Mouse (Mus musculus): ENCODE data around the gene Cant1. TPM values are rescaled to one million over a fixed set of nuclear protein-coding genes. Genes with fewer than 3 reads are reported as not detected.

The Cant1 gene
- total and polyA plus RNA-seq, 3 experiments: 26.0 to 145 (median 34.4) TPM

DNA sequence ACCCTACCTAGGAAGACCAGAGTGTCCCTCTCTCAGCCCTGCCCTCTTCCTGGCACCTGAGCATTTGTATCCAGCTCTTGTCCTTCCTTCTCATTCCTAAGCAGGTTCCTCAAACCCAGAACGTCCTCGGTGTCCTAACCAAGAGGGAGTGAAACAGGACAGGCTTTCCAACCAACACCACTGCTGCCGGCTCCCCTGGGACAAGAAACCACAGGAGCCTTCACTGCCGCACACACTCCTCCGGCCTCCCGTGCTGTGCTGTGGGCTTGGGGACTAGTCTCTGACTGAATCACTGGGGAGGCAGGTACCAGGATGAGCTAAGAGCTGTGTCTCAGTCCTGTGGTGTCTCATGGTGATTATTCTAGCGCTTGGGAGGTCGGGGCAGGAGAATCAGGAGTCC is 49.2 kb downstream of the Cant1 start:
- Histone ChIP-seq H3K27ac (ENCODE audit: control insufficient read depth, low read depth, low read length) (no peak overlapping the region), H3K79me2 (ENCODE audit: control insufficient read depth, insufficient read depth, low read length, poor library complexity) (no peaks in the 10 kb centered on the region), H3K9me3 (replicated peaks; ENCODE audit: insufficient read depth, low read length) (no peaks in the 10 kb centered on the region), H3K36me3 (ENCODE audit: control insufficient read depth in 1 of 2, insufficient read depth in 2 of 2, low read length in 2 of 2) (no peaks in the 10 kb centered on the region), H3K27me3 (ENCODE audit: control insufficient read depth in 1 of 2, insufficient read depth in 2 of 2, low read length in 2 of 2) (peaks cover 0 to 5% of the 10 kb centered on the region in 2 experiments; a peak in 2 of 4 replicates), H3K9ac (ENCODE audit: control insufficient read depth, low read depth, low read length, poor library complexity, severe bottlenecking) (no peak overlapping the region), H3K4me3 (ENCODE audit: control insufficient read depth in 1 of 2, insufficient read depth in 1 of 2, low read depth in 2 of 2, low read length in 2 of 2) (no peak overlapping the region), H3K4me1 (ENCODE audit: control insufficient read depth in 1 of 2, insufficient read depth in 2 of 2, low read length in 2 of 2) (no peaks in the 10 kb centered on the region)
- DNase-seq (ENCODE audit: low read depth, low spot score): no peak
- TF ChIP-seq TCF12 (IDR thresholded peaks at IDR 0.05; ENCODE audit: low read depth, low read length): no peak
- no peak for TF ChIP-seq GATA1 (IDR thresholded peaks at IDR 0.05; ENCODE audit: low read depth, low read length)
- no peak for TF ChIP-seq MXI1 (IDR thresholded peaks at IDR 0.05; ENCODE audit: low read depth, low read length)
- no peak for TF ChIP-seq RAD21 (IDR thresholded peaks at IDR 0.05; ENCODE audit: low read depth, low read length)
- TF ChIP-seq MYB (IDR thresholded peaks at IDR 0.05; ENCODE audit: low read depth, low read length): no peak

DNA sequence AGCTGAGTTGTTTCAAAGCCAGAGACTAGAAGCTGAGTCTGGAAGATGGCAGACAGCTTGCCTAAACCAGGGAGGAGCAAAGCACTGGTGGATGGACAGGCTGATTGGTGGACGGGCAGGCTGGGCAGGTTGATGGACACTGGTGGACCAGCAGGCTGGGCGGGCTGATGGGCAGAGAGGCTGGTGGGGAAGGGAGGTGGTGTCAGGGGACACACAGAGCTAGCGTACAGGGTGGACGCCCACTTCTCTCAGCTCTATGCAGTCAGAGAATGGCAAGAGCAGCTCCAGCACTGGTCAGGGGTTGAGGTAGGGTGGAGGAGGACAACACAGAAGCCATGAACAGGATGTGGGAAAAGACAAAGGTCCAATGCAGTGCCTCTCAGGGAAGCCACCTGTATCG is 49.6 kb downstream of the Cant1 start:
- no peak overlapping the region for H3K27ac ChIP-seq (ENCODE audit: control insufficient read depth, low read depth, low read length)

DNA sequence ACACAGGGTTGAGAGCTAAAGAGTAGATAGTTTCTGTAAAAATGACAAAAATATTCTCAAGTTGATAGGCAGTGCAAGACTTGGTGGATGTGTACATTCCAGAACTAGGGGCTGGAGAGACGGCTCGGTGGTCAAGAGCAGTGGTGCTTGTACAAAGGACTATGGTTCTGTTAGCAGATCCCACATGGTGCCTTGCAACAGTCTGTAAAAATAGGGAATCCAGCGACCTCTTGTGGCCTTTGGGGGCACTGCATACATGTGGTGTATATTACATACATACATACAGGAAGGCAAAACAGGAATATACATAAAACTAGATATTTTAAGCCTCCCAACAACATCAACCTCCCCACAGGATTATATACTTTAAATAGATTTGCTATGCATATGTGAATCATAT is 50.6 kb downstream of the Cant1 start:
- no peak overlapping the region for H3K9ac ChIP-seq (ENCODE audit: control insufficient read depth, low read depth, low read length, poor library complexity, severe bottlenecking)
- no peaks in the 10 kb centered on the region for H3K79me2 ChIP-seq (ENCODE audit: control insufficient read depth, insufficient read depth, low read length, poor library complexity)
- H3K4me3 ChIP-seq (ENCODE audit: control insufficient read depth in 1 of 2, insufficient read depth in 1 of 2, low read depth in 2 of 2, low read length in 2 of 2): no peak overlapping the region
- no peaks in the 10 kb centered on the region for H3K9me3 ChIP-seq (replicated peaks; ENCODE audit: insufficient read depth, low read length)
- no peak overlapping the region for H3K27ac ChIP-seq (ENCODE audit: control insufficient read depth, low read depth, low read length)
- no peaks in the 10 kb centered on the region for H3K36me3 ChIP-seq (ENCODE audit: control insufficient read depth in 1 of 2, insufficient read depth in 2 of 2, low read length in 2 of 2)
- H3K4me1 ChIP-seq (ENCODE audit: control insufficient read depth in 1 of 2, insufficient read depth in 2 of 2, low read length in 2 of 2): no peaks in the 10 kb centered on the region
- no peak for TF ChIP-seq MYC (IDR thresholded peaks at IDR 0.05; ENCODE audit: low read depth, low read length)
- TF ChIP-seq RAD21 (IDR thresholded peaks at IDR 0.05; ENCODE audit: low read depth, low read length): peak; percentile 53
- no peak for TF ChIP-seq GABPA (IDR thresholded peaks at IDR 0.05; ENCODE audit: low read depth, low read length)
- TF ChIP-seq TCF12 (IDR thresholded peaks at IDR 0.05; ENCODE audit: low read depth, low read length): no peak
- TF ChIP-seq MAZ (IDR thresholded peaks at IDR 0.05; ENCODE audit: low read depth, low read length): no peak
- TF ChIP-seq CTCF (IDR thresholded peaks at IDR 0.05 in 2 of 3, conservative IDR thresholded peaks at IDR 0.05 in 1 of 3; ENCODE audit: control insufficient read depth in 1 of 3, insufficient read depth in 1 of 3, low read depth in 2 of 3, low read length in 3 of 3, poor library complexity in 1 of 3, severe bottlenecking in 1 of 3): peak; percentile 30 to 59 (median 57); a peak in 5 of 6 replicates
- no peak for TF ChIP-seq ZMIZ1 (IDR thresholded peaks at IDR 0.05; ENCODE audit: low read depth, low read length)
- TF ChIP-seq SIN3A (IDR thresholded peaks at IDR 0.05; ENCODE audit: low read length): no peak
- peak; percentile 30; the same call in 1 of the 2 replicates for TF ChIP-seq SMC3 (IDR thresholded peaks at IDR 0.05; ENCODE audit: low read depth, low read length)
- peak; percentile 63 for DNase-seq (ENCODE audit: low read depth, low spot score)
- H3K27me3 ChIP-seq (ENCODE audit: control insufficient read depth in 1 of 2, insufficient read depth in 2 of 2, low read length in 2 of 2): peaks cover 0 to 5% of the 10 kb centered on the region in 2 experiments; a peak in 2 of 4 replicates

More for the DNA sequence above, 49.6 kb downstream of the Cant1 start:
- Histone ChIP-seq H3K36me3 (ENCODE audit: control insufficient read depth in 1 of 2, insufficient read depth in 2 of 2, low read length in 2 of 2) (no peaks in the 10 kb centered on the region), H3K9ac (ENCODE audit: control insufficient read depth, low read depth, low read length, poor library complexity, severe bottlenecking) (no peak overlapping the region), H3K9me3 (replicated peaks; ENCODE audit: insufficient read depth, low read length) (no peaks in the 10 kb centered on the region), H3K79me2 (ENCODE audit: control insufficient read depth, insufficient read depth, low read length, poor library complexity) (no peaks in the 10 kb centered on the region), H3K4me3 (ENCODE audit: control insufficient read depth in 1 of 2, insufficient read depth in 1 of 2, low read depth in 2 of 2, low read length in 2 of 2) (no peak overlapping the region), H3K27me3 (ENCODE audit: control insufficient read depth in 1 of 2, insufficient read depth in 2 of 2, low read length in 2 of 2) (peaks cover 0 to 5% of the 10 kb centered on the region in 2 experiments; a peak in 2 of 4 replicates), H3K4me1 (ENCODE audit: control insufficient read depth in 1 of 2, insufficient read depth in 2 of 2, low read length in 2 of 2) (no peaks in the 10 kb centered on the region)
- TF ChIP-seq POLR2AphosphoS2 (IDR thresholded peaks at IDR 0.05; ENCODE audit: low read length) (no peak), GATA1 (IDR thresholded peaks at IDR 0.05; ENCODE audit: low read depth, low read length) (no peak), MYC (IDR thresholded peaks at IDR 0.05; ENCODE audit: low read depth, low read length) (no peak), NRF1 (IDR thresholded peaks at IDR 0.05; ENCODE audit: insufficient read depth, low read depth, low read length, poor library complexity, severe bottlenecking) (no peak), MAX (IDR thresholded peaks at IDR 0.05; ENCODE audit: low read length) (no peak), USF2 (IDR thresholded peaks at IDR 0.05; ENCODE audit: borderline replicate concordance in 1 of 2, insufficient read depth in 1 of 2, low read depth in 1 of 2, low read length in 2 of 2) (no peak)
- no peak for DNase-seq (ENCODE audit: low read depth, low spot score)

All from MEL (cell line).